Mouse (Mus musculus): ENCODE data around the gene Myadm.
A peak's percentile ranks its signal among the peaks of the same experiment; 100 is the strongest.

Myadm gene

GRCm38 (mm10) chr7:3317704-3318103, 28.8 kb downstream of the Myadm start:
- no peak for DNase-seq (ENCODE audit: low spot score)

GRCm38 (mm10) chr7:3320856-3321255, 32.0 kb downstream of the Myadm start:
- DNase-seq (ENCODE audit: low spot score): no peak

- DNase-seq (ENCODE audit: low spot score): no peak
These were observed 34.9 kb downstream of the Myadm start for GRCm38 (mm10) chr7:3323826-3324225.

GRCm38 (mm10) chr7:3327961-3328360, 39.1 kb downstream of the Myadm start:
- DNase-seq (ENCODE audit: low spot score): no peak

- peak; percentile 31 for DNase-seq (ENCODE audit: low spot score)
These were observed 41.1 kb downstream of the Myadm start for GRCm38 (mm10) chr7:3329776-3330546.

GRCm38 (mm10) chr7:3331171-3331570, 42.3 kb downstream of the Myadm start:
- DNase-seq (ENCODE audit: low spot score): no peak

- DNase-seq (ENCODE audit: low spot score): no peak
These were observed 42.8 kb downstream of the Myadm start for GRCm38 (mm10) chr7:3331581-3332223.

- no peak for DNase-seq (ENCODE audit: low spot score)
These were observed 43.3 kb downstream of the Myadm start for GRCm38 (mm10) chr7:3332224-3332615.

GRCm38 (mm10) chr7:3332619-3333521, 44.0 kb downstream of the Myadm start, which contains the start of gene Cacng7:
Gene Cacng7 (plus strand): TSS chr7:3332955.
- DNase-seq (ENCODE audit: low spot score): no peak

GRCm38 (mm10) chr7:3333542-3333941, 44.7 kb downstream of the Myadm start:
- DNase-seq (ENCODE audit: low spot score): no peak

GRCm38 (mm10) chr7:3336412-3336811, 47.5 kb downstream of the Myadm start:
- no peak for DNase-seq (ENCODE audit: low spot score)

GRCm38 (mm10) chr7:3338286-3338935, 49.5 kb downstream of the Myadm start:
- DNase-seq (ENCODE audit: low spot score): no peak

GRCm38 (mm10) chr7:3339010-3339409, 50.1 kb downstream of the Myadm start:
- DNase-seq (ENCODE audit: low spot score): no peak

GRCm38 (mm10) chr7:3343861-3344260, 55.0 kb downstream of the Myadm start:
- no peak for DNase-seq (ENCODE audit: low spot score)

GRCm38 (mm10) chr7:3345301-3345700, 56.4 kb downstream of the Myadm start:
- no peak for DNase-seq (ENCODE audit: low spot score)

GRCm38 (mm10) chr7:3347366-3348287, 58.7 kb downstream of the Myadm start:
- DNase-seq (ENCODE audit: low spot score): no peak

- no peak for DNase-seq (ENCODE audit: low spot score)
These were observed 59.4 kb downstream of the Myadm start for GRCm38 (mm10) chr7:3348326-3348725.

GRCm38 (mm10) chr7:3349775-3350174, 60.9 kb downstream of the Myadm start:
- no peak for DNase-seq (ENCODE audit: low spot score)
